Mouse (Mus musculus) ovary, postnatal 14 days (tissue): ENCODE measurements around the gene Slc26a10.
"Not testable (repeated sequence)": the region's sequence is repeated elsewhere in the genome, so short reads cannot be mapped to it uniquely, and the experiment has no call there.

Source experiments
- DNase-seq: peaks from one replicate; pipeline ENCODE4 v3.0.0; 2022; ENCODE audit warnings: low spot score

The Slc26a10 gene

GRCm38 (mm10) chr10:127181566-127181965, 1.1 kb upstream of the Slc26a10 start:
- no peak for DNase-seq

GRCm38 (mm10) chr10:127180695-127181047, 226 bp upstream of the Slc26a10 start:
- DNase-seq, result no peak

- DNase-seq, result no peak
Measured at GRCm38 (mm10) chr10:127178286-127179027, 2.0 kb downstream of the Slc26a10 start.

- DNase-seq, result peak; percentile 69
Measured at GRCm38 (mm10) chr10:127177719-127178118, 2.7 kb downstream of the Slc26a10 start.

GRCm38 (mm10) chr10:127177235-127177634, 3.2 kb downstream of the Slc26a10 start:
- no peak for DNase-seq

GRCm38 (mm10) chr10:127176756-127177155, 3.7 kb downstream of the Slc26a10 start:
- DNase-seq, result no peak

- no peak for DNase-seq
Measured at GRCm38 (mm10) chr10:127176228-127176627, 4.2 kb downstream of the Slc26a10 start.

- DNase-seq, result no peak
Measured at GRCm38 (mm10) chr10:127174170-127174569, 6.3 kb downstream of the Slc26a10 start.

- DNase-seq, result no peak
Measured at GRCm38 (mm10) chr10:127173148-127174065, 7.0 kb downstream of the Slc26a10 start.

- no peak for DNase-seq
Measured at GRCm38 (mm10) chr10:127171631-127172200, 8.7 kb downstream of the Slc26a10 start.

- DNase-seq, result peak; percentile 63
Measured at GRCm38 (mm10) chr10:127170837-127171272, 9.6 kb downstream of the Slc26a10 start.

GRCm38 (mm10) chr10:127170002-127170401, 10.4 kb downstream of the Slc26a10 start:
- DNase-seq, result no peak

- no peak for DNase-seq
Measured at GRCm38 (mm10) chr10:127167614-127168192, 12.7 kb downstream of the Slc26a10 start.

- DNase-seq, result no peak
Measured at GRCm38 (mm10) chr10:127166771-127167613, 13.5 kb downstream of the Slc26a10 start.

- DNase-seq, result no peak
Measured at GRCm38 (mm10) chr10:127166404-127166715, 14.1 kb downstream of the Slc26a10 start.

GRCm38 (mm10) chr10:127165654-127166403, 14.6 kb downstream of the Slc26a10 start:
- no peak for DNase-seq

GRCm38 (mm10) chr10:127165354-127165653, 15.1 kb downstream of the Slc26a10 start:
- DNase-seq, result no peak

GRCm38 (mm10) chr10:127164631-127165353, 15.7 kb downstream of the Slc26a10 start, which contains the start of gene B4galnt1:
TSS of gene B4galnt1 (plus strand) at chr10:127165225.
- peak; percentile 57 for DNase-seq

GRCm38 (mm10) chr10:127164190-127164589, 16.3 kb downstream of the Slc26a10 start:
- no peak for DNase-seq

GRCm38 (mm10) chr10:127162771-127163261, 17.6 kb downstream of the Slc26a10 start:
- DNase-seq, result not testable (repeated sequence)
